Mouse (Mus musculus) CH12.LX (cell line): Measurements from ENCODE around the gene Gm17334. TPM values are rescaled to one million over a fixed set of nuclear protein-coding genes. Genes with fewer than 3 reads are reported as not detected.

Experiments used
- DNase-seq: peaks from one replicate; pipeline ENCODE4 v3.0.0-alpha.2; 2013; ENCODE audit errors: extremely low read depth
- H3K27ac ChIP-seq: 2 replicates; pipeline ENCODE4 v1.5.1; 2012; ENCODE audit warnings: low read depth, mild to moderate bottlenecking, control low read depth, moderate library complexity; ENCODE audit not compliant: insufficient read depth
- H3K27me3 ChIP-seq: replicated peaks from 2 replicates; pipeline ENCODE3; 2012; ENCODE audit warnings: inconsistent platforms
- H3K36me3 ChIP-seq, 2 experiments: replicated peaks in 1 of 2; 2 replicates each; pipeline versions ENCODE3 to v1.6.1; 2012; ENCODE audit warnings: inconsistent platforms in 1 of 2, low read length in 1 of 2, mild to moderate bottlenecking in 1 of 2, mixed read lengths in 1 of 2, moderate library complexity in 1 of 2; ENCODE audit not compliant: control insufficient read depth in 1 of 2, insufficient read depth in 1 of 2
- H3K4me1 ChIP-seq, 2 experiments: 2 replicates each; pipeline ENCODE4 v1.6.1; 2012; ENCODE audit warnings: inconsistent platforms in 1 of 2, moderate library complexity in 1 of 2; ENCODE audit not compliant: insufficient read depth in 2 of 2, control insufficient read depth in 1 of 2
- H3K4me2 ChIP-seq: 2 replicates; pipeline ENCODE4 v1.6.1; 2012; ENCODE audit warnings: low read depth, mild to moderate bottlenecking, control low read depth; ENCODE audit not compliant: poor library complexity, insufficient read depth, severe bottlenecking
- H3K4me3 ChIP-seq, 3 experiments: fragments of 150-350 bp in 1 of 3; sonication (generic) in 1 of 3; replicated peaks in 1 of 3; 2 replicates each; pipeline versions ENCODE3 to v1.5.1; 2011 to 2012; ENCODE audit warnings: low read depth in 2 of 3, low read length in 2 of 3, mild to moderate bottlenecking in 2 of 3, moderate library complexity in 2 of 3, control low read depth in 1 of 3, improper control_type of control experiment in 1 of 3, inconsistent platforms in 1 of 3, mixed read lengths in 1 of 3; ENCODE audit not compliant: poor library complexity in 1 of 3
- H3K79me2 ChIP-seq: replicated peaks from 2 replicates; pipeline ENCODE4 v1.6.1; 2012; ENCODE audit warnings: mild to moderate bottlenecking, moderate library complexity; ENCODE audit not compliant: control insufficient read depth, poor library complexity, insufficient read depth, severe bottlenecking; ENCODE audit errors: extremely low read depth
- H3K9ac ChIP-seq: 2 replicates; pipeline ENCODE4 v1.6.1; 2012; ENCODE audit warnings: low read depth, mild to moderate bottlenecking, control low read depth, moderate library complexity; ENCODE audit not compliant: insufficient read depth
- H3K9me3 ChIP-seq: replicated peaks from 2 replicates; pipeline ENCODE3; 2012; ENCODE audit warnings: low read length, inconsistent platforms, mixed read lengths
- BHLHE40 ChIP-seq: IDR thresholded peaks from 2 replicates; pipeline ENCODE4 v1.6.1; 2011; ENCODE audit warnings: mild to moderate bottlenecking, low read depth, low read length, improper control_type of control experiment
- CHD2 ChIP-seq: IDR thresholded peaks from 2 replicates; pipeline ENCODE4 v1.6.1; 2011; ENCODE audit warnings: low read length, improper control_type of control experiment
- CTCF ChIP-seq, 2 experiments: IDR thresholded peaks in 1 of 2; conservative IDR thresholded peaks in 1 of 2; 2 replicates each; pipeline ENCODE4 v1.5.1; 2011 to 2012; ENCODE audit warnings: low read depth in 2 of 2, low read length in 2 of 2, improper control_type of control experiment in 1 of 2, inconsistent platforms in 1 of 2, mild to moderate bottlenecking in 1 of 2, moderate library complexity in 1 of 2
- ELF1 ChIP-seq: IDR thresholded peaks from 2 replicates; pipeline ENCODE4 v1.6.1; 2014; ENCODE audit warnings: low read depth, mild to moderate bottlenecking, inconsistent platforms, low read length, improper control_type of control experiment
- EP300 ChIP-seq: IDR thresholded peaks from 2 replicates; pipeline ENCODE4 v1.6.1; 2011; ENCODE audit warnings: low read length, improper control_type of control experiment
- ETS1 ChIP-seq: conservative IDR thresholded peaks from 2 replicates; pipeline ENCODE4 v1.6.1; 2012; ENCODE audit warnings: low read depth, mild to moderate bottlenecking, inconsistent platforms, low read length, improper control_type of control experiment, moderate library complexity
- GABPA ChIP-seq: IDR thresholded peaks from 2 replicates; pipeline ENCODE4 v1.6.1; 2012; ENCODE audit warnings: low read depth, low read length, improper control_type of control experiment, inconsistent platforms; ENCODE audit not compliant: insufficient replicate concordance
- IRF4 ChIP-seq: IDR thresholded peaks from 2 replicates; pipeline ENCODE4 v1.6.1; 2014; ENCODE audit warnings: low read depth, mild to moderate bottlenecking, inconsistent platforms, low read length, improper control_type of control experiment
- JUND ChIP-seq: conservative IDR thresholded peaks from 2 replicates; pipeline ENCODE4 v1.6.1; 2011; ENCODE audit warnings: low read depth, low read length, improper control_type of control experiment
- KAT2A ChIP-seq: IDR thresholded peaks from 2 replicates; pipeline ENCODE4 v1.6.1; 2012; ENCODE audit warnings: low read length, improper control_type of control experiment, inconsistent platforms; ENCODE audit not compliant: insufficient replicate concordance
- MAX ChIP-seq: IDR thresholded peaks from 2 replicates; pipeline ENCODE4 v1.6.1; 2011; ENCODE audit warnings: low read length, improper control_type of control experiment
- MAZ ChIP-seq: IDR thresholded peaks from 2 replicates; pipeline ENCODE4 v1.6.1; 2012; ENCODE audit warnings: low read depth, mild to moderate bottlenecking, inconsistent platforms, low read length, improper control_type of control experiment, moderate library complexity
- MEF2A ChIP-seq: IDR thresholded peaks from 2 replicates; pipeline ENCODE4 v1.6.1; 2014; ENCODE audit warnings: low read depth, mild to moderate bottlenecking, inconsistent platforms, low read length, improper control_type of control experiment, borderline replicate concordance
- NELFE ChIP-seq: IDR thresholded peaks from 2 replicates; pipeline ENCODE4 v1.6.1; 2011; ENCODE audit warnings: low read depth, low read length, improper control_type of control experiment
- NRF1 ChIP-seq: IDR thresholded peaks from 2 replicates; pipeline ENCODE4 v1.6.1; 2014; ENCODE audit warnings: low read depth, mild to moderate bottlenecking, inconsistent platforms, low read length, improper control_type of control experiment, moderate library complexity
- POLR2A ChIP-seq: IDR thresholded peaks from 2 replicates; pipeline ENCODE4 v1.6.1; 2011; ENCODE audit warnings: low read depth, mild to moderate bottlenecking, improper control_type of control experiment, low read length
- RAD21 ChIP-seq: IDR thresholded peaks from 2 replicates; pipeline ENCODE4 v1.6.1; 2011; ENCODE audit warnings: low read depth, mild to moderate bottlenecking, low read length, improper control_type of control experiment, moderate library complexity
- RCOR1 ChIP-seq: conservative IDR thresholded peaks from 2 replicates; pipeline ENCODE4 v1.6.1; 2012; ENCODE audit warnings: low read depth, mild to moderate bottlenecking, inconsistent platforms, low read length, improper control_type of control experiment
- SIN3A ChIP-seq: IDR thresholded peaks from 2 replicates; pipeline ENCODE4 v1.6.1; 2012; ENCODE audit warnings: low read length, improper control_type of control experiment, inconsistent platforms
- SMC3 ChIP-seq: IDR thresholded peaks from 2 replicates; pipeline ENCODE4 v1.6.1; 2011; ENCODE audit warnings: low read depth, low read length, improper control_type of control experiment
- TBP ChIP-seq: conservative IDR thresholded peaks from 2 replicates; pipeline ENCODE4 v1.6.1; 2011; ENCODE audit warnings: low read depth, low read length, improper control_type of control experiment
- UBTF ChIP-seq: IDR thresholded peaks from 2 replicates; pipeline ENCODE4 v1.6.1; 2012; ENCODE audit warnings: low read depth, mild to moderate bottlenecking, inconsistent platforms, low read length, improper control_type of control experiment, moderate library complexity
- USF1 ChIP-seq: IDR thresholded peaks from 2 replicates; pipeline ENCODE4 v1.6.1; 2014; ENCODE audit warnings: low read depth, mild to moderate bottlenecking, inconsistent platforms, low read length, improper control_type of control experiment
- USF2 ChIP-seq: conservative IDR thresholded peaks from 2 replicates; pipeline ENCODE4 v1.6.1; 2011; ENCODE audit warnings: low read depth, low read length, improper control_type of control experiment
- ZKSCAN1 ChIP-seq: IDR thresholded peaks from 2 replicates; pipeline ENCODE4 v1.6.1; 2012; ENCODE audit warnings: low read depth, inconsistent platforms, low read length, improper control_type of control experiment, borderline replicate concordance
- ZMIZ1 ChIP-seq: IDR thresholded peaks from 2 replicates; pipeline ENCODE4 v1.6.1; 2012; ENCODE audit warnings: low read depth, mild to moderate bottlenecking, inconsistent platforms, low read length, improper control_type of control experiment
- dilution Hi-C: fragments of 300-500 bp; cut with MboI; formaldehyde crosslinking; loops from 2 replicates; pipeline ENCODE4 v1.14.3; 2020; ENCODE audit warnings: low sequenced_read_pairs; ENCODE audit not compliant: extremely low pct_unique_long_range_greater_than_20kb, extremely low pct_ligation_motif_present
- in situ Hi-C: fragments of 300-500 bp; cut with MboI; formaldehyde crosslinking; loops from 3 replicates; pipeline ENCODE4 v1.14.3; 2019; ENCODE audit warnings: low sequenced_read_pairs, low pct_ligation_motif_present, low pct_unique_long_range_greater_than_20kb, mixed read lengths
- polyA plus RNA-seq: library from polyadenylated mRNA; unstranded; fragments of >175 nt; gene quantifications from 2 replicates; pipeline ENCODE4 v1.2.1, GENCODE M21; 2012; ENCODE audit warnings: low read depth; ENCODE audit not compliant: insufficient read length
- total RNA-seq, 2 experiments: library from RNA; depleted of rRNA; stranded (reverse); fragments of 300-350 nt in 1 of 2; fragments of >200 nt in 1 of 2; gene quantifications; 2 replicates each; pipeline ENCODE4 v1.2.3; 2012 to 2014

The Gm17334 gene
- total and polyA plus RNA-seq, 3 experiments: 0.47 to 0.72 TPM; not detected in 1

GRCm38 (mm10) chr11:53778455-53778854 lies 5.5 kb upstream of the Gm17334 start:
- H3K27me3 ChIP-seq: no peaks in the 10 kb centered on the region
- dilution Hi-C loops: no loop called here
- H3K79me2 ChIP-seq: peaks cover 19% of the 10 kb centered on the region; the same call in 1 of the 2 replicates
- H3K4me1 ChIP-seq: peaks cover 16 to 69% of the 10 kb centered on the region in 2 experiments
- no peak overlapping the region for H3K4me2 ChIP-seq
- in situ Hi-C loops: no loop called here
- no peak overlapping the region for H3K27ac ChIP-seq
- no peaks in the 10 kb centered on the region for H3K9me3 ChIP-seq
- TF ChIP-seq RAD21: no peak
- TF ChIP-seq ETS1: no peak
- TF ChIP-seq CHD2: peak; percentile 56
- 0 out of 2 replicates have a peak, but pooled peaks have one; percentile 6 for TF ChIP-seq ELF1
- no peak overlapping the region for H3K4me3 ChIP-seq
- DNase-seq: no peak
- H3K9ac ChIP-seq: no peak overlapping the region
- H3K36me3 ChIP-seq: peaks cover 61 to 86% of the 10 kb centered on the region in 2 experiments

- in situ Hi-C loops: no loop called here
- peaks cover 69 to 93% of the 10 kb centered on the region in 2 experiments for H3K36me3 ChIP-seq
- H3K4me1 ChIP-seq: peaks cover 18 to 71% of the 10 kb centered on the region in 2 experiments
Observed at GRCm38 (mm10) chr11:53777736-53778135, 4.7 kb upstream of the Gm17334 start.

GRCm38 (mm10) chr11:53774659-53775255 lies 1.8 kb upstream of the Gm17334 start:
- H3K9ac ChIP-seq: no peak overlapping the region
- H3K4me2 ChIP-seq: no peak overlapping the region
- peaks cover 55% of the 10 kb centered on the region for H3K79me2 ChIP-seq
- no peaks in the 10 kb centered on the region for H3K9me3 ChIP-seq
- H3K27me3 ChIP-seq: no peaks in the 10 kb centered on the region
- in situ Hi-C loops: no loop called here
- dilution Hi-C loops: no loop called here
- peaks cover 78 to 87% of the 10 kb centered on the region in 2 experiments for H3K36me3 ChIP-seq
- H3K27ac ChIP-seq: no peak overlapping the region
- H3K4me1 ChIP-seq: peaks cover 25 to 63% of the 10 kb centered on the region in 2 experiments
- no peak overlapping the region for H3K4me3 ChIP-seq
- no peak for DNase-seq
- no peak for TF ChIP-seq CTCF (conservative IDR thresholded peaks at IDR 0.05 in 1 of 2, IDR thresholded peaks at IDR 0.05 in 1 of 2; ENCODE audit: low read depth in 2 of 2, low read length in 2 of 2)
- no peak for TF ChIP-seq ELF1
- no peak for TF ChIP-seq ZMIZ1
- TF ChIP-seq MAX: no peak
- TF ChIP-seq SMC3: no peak
- no peak for TF ChIP-seq SIN3A
- no peak for TF ChIP-seq JUND
- TF ChIP-seq GABPA: no peak
- TF ChIP-seq NELFE: no peak
- TF ChIP-seq KAT2A: no peak
- TF ChIP-seq MAZ: no peak
- TF ChIP-seq NRF1: no peak
- no peak for TF ChIP-seq USF2
- no peak for TF ChIP-seq ETS1
- no peak; the same call in 1 of the 2 replicates for TF ChIP-seq POLR2A
- no peak for TF ChIP-seq TBP
- TF ChIP-seq MEF2A: no peak
- TF ChIP-seq, all 38 proteins: peak for 0

More at GRCm38 (mm10) chr11:53777736-53778135, 4.7 kb upstream of the Gm17334 start:
- H3K79me2 ChIP-seq: peaks cover 27% of the 10 kb centered on the region
- no peaks in the 10 kb centered on the region for H3K9me3 ChIP-seq
- H3K27me3 ChIP-seq: no peaks in the 10 kb centered on the region
- H3K27ac ChIP-seq: no peak overlapping the region
- no peak overlapping the region for H3K4me3 ChIP-seq
- no peak overlapping the region for H3K9ac ChIP-seq
- TF ChIP-seq EP300 (no peak), BHLHE40 (no peak), CHD2 (no peak), ZMIZ1 (no peak), IRF4 (no peak), CTCF (conservative IDR thresholded peaks at IDR 0.05 in 1 of 2, IDR thresholded peaks at IDR 0.05 in 1 of 2; ENCODE audit: low read depth in 2 of 2, low read length in 2 of 2) (no peak), TBP (no peak), MEF2A (no peak), MAZ (no peak), UBTF (no peak), ZKSCAN1 (no peak), USF1 (no peak), ETS1 (no peak), RCOR1 (no peak)
- DNase-seq: no peak
- no peak overlapping the region for H3K4me2 ChIP-seq
- dilution Hi-C loops: no loop called here
